Mouse (Mus musculus) neural tube, embryonic 11.5 days (tissue): ENCODE measurements around the gene B3gntl1. TPM values are rescaled to one million over a fixed set of nuclear protein-coding genes. Genes with fewer than 3 reads are reported as not detected.
A peak's percentile ranks its signal among the peaks of the same experiment; 100 is the strongest.

ENCODE experiments used
- ATAC-seq: fragments of 200-750 bp; cut with Nextera tagmentation; 2 replicates; pipeline ENCODE4 v1.8.0; 2017; ENCODE audit warnings: moderate number of reproducible peaks, mild to moderate bottlenecking, moderate TSS enrichment, moderate library complexity; ENCODE audit not compliant: insufficient read depth, low FRiP score, low TSS enrichment
- DNase-seq: peaks from one replicate; pipeline ENCODE4 v3.0.0-alpha.2; 2015; ENCODE audit warnings: low spot score
- H3K27ac ChIP-seq: fragments of 300-500 bp; sonication (generic); 2 replicates; pipeline ENCODE4 v1.5.1; 2014; ENCODE audit warnings: low read depth, mild to moderate bottlenecking, low read length
- H3K27me3 ChIP-seq: fragments of 300-500 bp; sonication (generic); 2 replicates; pipeline ENCODE4 v1.6.1; 2014; ENCODE audit warnings: mild to moderate bottlenecking, low read length, mixed read lengths; ENCODE audit not compliant: control insufficient read depth, insufficient read depth
- H3K36me3 ChIP-seq: fragments of 300-500 bp; sonication (generic); 2 replicates; pipeline ENCODE4 v1.6.1; 2014; ENCODE audit warnings: mild to moderate bottlenecking, low read length, moderate library complexity, mixed read lengths; ENCODE audit not compliant: control insufficient read depth, insufficient read depth
- H3K4me1 ChIP-seq: fragments of 300-500 bp; sonication (generic); 2 replicates; pipeline ENCODE4 v1.6.1; 2014; ENCODE audit warnings: low read length, mixed read lengths; ENCODE audit not compliant: control insufficient read depth, insufficient read depth
- H3K4me2 ChIP-seq: fragments of 300-500 bp; sonication (generic); 2 replicates; pipeline ENCODE4 v1.6.1; 2014; ENCODE audit warnings: low read depth, mild to moderate bottlenecking, moderate library complexity
- H3K4me3 ChIP-seq: fragments of 300-500 bp; sonication (generic); 2 replicates; pipeline ENCODE4 v1.5.1; 2014; ENCODE audit warnings: low read depth, low read length
- H3K9ac ChIP-seq: fragments of 300-500 bp; sonication (generic); 2 replicates; pipeline ENCODE4 v1.6.1; 2014; ENCODE audit warnings: mild to moderate bottlenecking, low read length
- H3K9me3 ChIP-seq: fragments of 300-500 bp; sonication (generic); 2 replicates; pipeline ENCODE4 v1.6.1; 2016; ENCODE audit warnings: low read length; ENCODE audit not compliant: control insufficient read depth
- WGBS: fragments of 180-500 bp; shearing (Covaris S2); extraction: QIAGEN DNeasy Blood & Tissue Kit; methylation state at CpG from one replicate; pipeline ENCODE4 v1.1.7; 2014; 5-methylcytosine and 5-hydroxymethylcytosine counted together
- polyA plus RNA-seq: library from polyadenylated mRNA; unstranded; fragments of >200 nt; fragmentation: Nextera tagmentation; extraction: Ambion mirVana; gene quantifications from 2 replicates; pipeline ENCODE4 v1.2.1, GENCODE M21; 2014

Gene B3gntl1
- polyA plus RNA-seq, 1 experiment from 2014 or later, result 6.1 TPM

DNA sequence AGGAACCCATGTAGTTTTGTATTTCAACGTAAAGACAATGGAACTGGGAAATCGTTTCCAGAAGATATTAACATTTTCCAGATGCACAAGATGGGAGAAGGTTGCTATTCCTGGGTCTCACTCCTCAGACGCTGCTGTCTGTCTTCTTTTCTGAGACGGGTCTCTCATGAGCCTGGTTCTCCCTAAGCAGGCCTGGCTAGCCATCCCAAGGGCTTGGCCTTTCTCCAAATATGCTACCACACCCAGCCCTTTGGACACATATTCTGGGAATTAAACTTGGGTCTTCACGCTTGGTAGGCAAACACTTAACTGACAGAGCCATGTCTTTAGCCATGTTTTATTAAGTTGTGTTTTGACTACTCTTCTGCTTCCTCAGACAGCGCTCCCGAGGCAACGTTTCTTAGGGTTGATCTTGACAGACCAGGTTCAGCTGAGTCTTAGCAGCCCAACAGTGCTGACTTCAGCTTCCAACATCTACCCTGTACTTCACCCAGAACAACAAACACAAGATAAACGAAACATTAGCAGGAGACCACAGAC is 18.5 kb downstream of the B3gntl1 start:
- no peak overlapping the region for H3K9ac ChIP-seq
- DNase-seq (no peak), ATAC-seq (no peak)
- 77% methylated on average over 9 of the region's 9 CpGs for WGBS
- H3K4me2 ChIP-seq, result no peak overlapping the region
- no peak overlapping the region for H3K4me3 ChIP-seq
- no peaks in the 10 kb centered on the region for H3K27me3 ChIP-seq
- no peak overlapping the region for H3K27ac ChIP-seq
- H3K9me3 ChIP-seq, result no peaks in the 10 kb centered on the region
- H3K4me1 ChIP-seq, result no peaks in the 10 kb centered on the region
- H3K36me3 ChIP-seq, result no peaks in the 10 kb centered on the region

DNA sequence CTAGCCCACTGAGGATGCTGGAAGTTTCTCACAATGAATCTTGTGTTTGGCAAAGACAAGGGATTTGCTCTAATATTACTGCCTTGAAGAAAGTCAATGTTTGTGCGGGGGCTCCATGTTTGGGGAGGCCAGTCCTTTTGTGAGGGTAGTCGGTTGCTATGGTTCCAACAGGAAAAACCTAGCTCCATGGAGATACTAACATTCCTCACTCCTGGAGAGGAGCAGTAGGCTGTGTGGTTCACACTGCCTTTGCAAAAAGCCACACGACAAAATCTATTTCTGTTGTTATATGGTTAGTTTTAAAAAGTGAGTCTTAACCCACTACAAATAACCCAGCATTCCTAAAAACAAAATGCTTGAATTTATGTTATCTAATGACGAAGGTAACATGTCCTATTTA is 19.3 kb downstream of the B3gntl1 start:
- no peak overlapping the region for H3K27ac ChIP-seq
- H3K4me3 ChIP-seq, result no peak overlapping the region
- H3K9ac ChIP-seq, result no peak overlapping the region
- H3K27me3 ChIP-seq, result no peaks in the 10 kb centered on the region
- WGBS, result 83% methylated on average over 4 of the region's 4 CpGs
- ATAC-seq, result no peak
- H3K4me2 ChIP-seq, result no peak overlapping the region
- H3K4me1 ChIP-seq, result no peaks in the 10 kb centered on the region
- no peaks in the 10 kb centered on the region for H3K36me3 ChIP-seq
- H3K9me3 ChIP-seq, result no peaks in the 10 kb centered on the region
- DNase-seq, result no peak

- H3K4me3 ChIP-seq, result no peak overlapping the region
- no peak overlapping the region for H3K4me2 ChIP-seq
- H3K36me3 ChIP-seq, result no peaks in the 10 kb centered on the region
- H3K27ac ChIP-seq, result no peak overlapping the region
- DNase-seq, result peak; percentile 64
- no peak for ATAC-seq
- no peaks in the 10 kb centered on the region for H3K27me3 ChIP-seq
- WGBS, result 58% methylated on average over 10 of the region's 10 CpGs
- no peaks in the 10 kb centered on the region for H3K9me3 ChIP-seq
- no peaks in the 10 kb centered on the region for H3K4me1 ChIP-seq
- no peak overlapping the region for H3K9ac ChIP-seq
Measured at GRCm38 (mm10) chr11:121652547-121653305, 20.2 kb downstream of the B3gntl1 start.

- WGBS, result 95% methylated on average over 5 of the region's 5 CpGs
- no peak overlapping the region for H3K4me3 ChIP-seq
- no peak overlapping the region for H3K9ac ChIP-seq
- no peak overlapping the region for H3K27ac ChIP-seq
- DNase-seq (no peak), ATAC-seq (no peak)
- H3K27me3 ChIP-seq, result no peaks in the 10 kb centered on the region
- no peaks in the 10 kb centered on the region for H3K9me3 ChIP-seq
- H3K4me2 ChIP-seq, result no peak overlapping the region
- no peaks in the 10 kb centered on the region for H3K36me3 ChIP-seq
- no peaks in the 10 kb centered on the region for H3K4me1 ChIP-seq
Measured at GRCm38 (mm10) chr11:121651983-121652382, 21.0 kb downstream of the B3gntl1 start.

- no peaks in the 10 kb centered on the region for H3K36me3 ChIP-seq
- 93% methylated on average over 9 of the region's 9 CpGs for WGBS
- DNase-seq, result no peak
- H3K4me3 ChIP-seq, result no peak overlapping the region
- H3K4me2 ChIP-seq, result no peak overlapping the region
- H3K4me1 ChIP-seq, result no peaks in the 10 kb centered on the region
- no peak overlapping the region for H3K27ac ChIP-seq
- H3K27me3 ChIP-seq, result no peaks in the 10 kb centered on the region
- ATAC-seq, result no peak
- no peak overlapping the region for H3K9ac ChIP-seq
- no peaks in the 10 kb centered on the region for H3K9me3 ChIP-seq
Measured at GRCm38 (mm10) chr11:121651556-121651955, 21.4 kb downstream of the B3gntl1 start.

GRCm38 (mm10) chr11:121650668-121651067 is 22.3 kb downstream of the B3gntl1 start:
- no peaks in the 10 kb centered on the region for H3K4me1 ChIP-seq
- no peak overlapping the region for H3K9ac ChIP-seq
- no peak overlapping the region for H3K27ac ChIP-seq
- no peaks in the 10 kb centered on the region for H3K9me3 ChIP-seq
- H3K36me3 ChIP-seq, result no peaks in the 10 kb centered on the region
- no peak for ATAC-seq
- H3K27me3 ChIP-seq, result no peaks in the 10 kb centered on the region
- no peak overlapping the region for H3K4me3 ChIP-seq
- no peak for DNase-seq
- no peak overlapping the region for H3K4me2 ChIP-seq
- 92% methylated on average over 11 of the region's 11 CpGs for WGBS

DNA sequence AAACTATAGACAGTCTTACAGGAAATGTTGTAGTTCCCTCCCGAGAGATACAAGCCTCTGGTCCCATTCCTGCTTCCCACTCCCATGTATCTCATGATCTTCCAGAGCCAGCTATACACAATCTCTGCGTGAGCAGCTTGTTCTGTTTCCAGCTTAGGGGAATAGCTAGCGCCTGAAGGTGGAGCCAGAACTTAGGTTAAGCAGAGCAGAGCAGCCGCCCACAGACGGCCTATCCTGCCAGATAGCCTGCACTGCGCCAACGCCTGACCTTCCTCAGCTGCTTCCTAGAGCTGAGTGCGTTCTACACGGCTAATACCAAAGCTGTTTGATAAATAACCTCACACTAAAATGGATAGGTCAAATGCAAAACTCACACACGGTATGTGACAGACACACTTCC is 23.1 kb downstream of the B3gntl1 start:
- no peak for DNase-seq
- no peaks in the 10 kb centered on the region for H3K4me1 ChIP-seq
- H3K4me3 ChIP-seq, result no peak overlapping the region
- H3K36me3 ChIP-seq, result no peaks in the 10 kb centered on the region
- H3K4me2 ChIP-seq, result no peak overlapping the region
- no peaks in the 10 kb centered on the region for H3K9me3 ChIP-seq
- H3K27ac ChIP-seq, result no peak overlapping the region
- 81% methylated on average over 10 of the region's 10 CpGs for WGBS
- H3K9ac ChIP-seq, result no peak overlapping the region
- ATAC-seq, result no peak
- no peaks in the 10 kb centered on the region for H3K27me3 ChIP-seq

- 90% methylated on average over 5 of the region's 5 CpGs for WGBS
- DNase-seq, result no peak
- no peak for ATAC-seq
Measured at GRCm38 (mm10) chr11:121648166-121648565, 24.8 kb downstream of the B3gntl1 start.

GRCm38 (mm10) chr11:121647321-121647720 is 25.6 kb downstream of the B3gntl1 start:
- no peak for DNase-seq
- H3K4me2 ChIP-seq, result no peak overlapping the region
- no peaks in the 10 kb centered on the region for H3K4me1 ChIP-seq
- no peak for ATAC-seq
- H3K9ac ChIP-seq, result no peak overlapping the region
- no peak overlapping the region for H3K4me3 ChIP-seq
- no peaks in the 10 kb centered on the region for H3K27me3 ChIP-seq
- no peaks in the 10 kb centered on the region for H3K9me3 ChIP-seq
- H3K27ac ChIP-seq, result no peak overlapping the region
- 78% methylated on average over 9 of the region's 9 CpGs for WGBS
- no peaks in the 10 kb centered on the region for H3K36me3 ChIP-seq

More at GRCm38 (mm10) chr11:121648166-121648565, 24.8 kb downstream of the B3gntl1 start:
- Histone ChIP-seq H3K27ac (no peak overlapping the region), H3K4me3 (no peak overlapping the region), H3K36me3 (no peaks in the 10 kb centered on the region), H3K4me1 (no peaks in the 10 kb centered on the region), H3K9ac (no peak overlapping the region), H3K27me3 (no peaks in the 10 kb centered on the region), H3K4me2 (no peak overlapping the region), H3K9me3 (no peaks in the 10 kb centered on the region)
